Mouse (Mus musculus) heart, postnatal 14 days (tissue): ENCODE data around the gene Chst11. TPM values are rescaled to one million over a fixed set of nuclear protein-coding genes. Genes with fewer than 3 reads are reported as not detected.

Experiments used
- DNase-seq, 2 experiments: peaks; one replicate each; pipeline ENCODE4 v3.0.0; 2021 to 2022
- intact Hi-C: fragments of 180-260 bp; cut with DNase I; formaldehyde crosslinking; loops from one replicate; pipeline ENCODE4 v1.15.1; 2025
- total RNA-seq, 2 experiments: library from RNA; stranded (reverse); gene quantifications; 2 replicates each; pipeline ENCODE4 v1.2.3; 2021

Chst11 gene
- total RNA-seq, 2 experiments from 2014 or later, result 3.4 to 4.1 TPM

DNA sequence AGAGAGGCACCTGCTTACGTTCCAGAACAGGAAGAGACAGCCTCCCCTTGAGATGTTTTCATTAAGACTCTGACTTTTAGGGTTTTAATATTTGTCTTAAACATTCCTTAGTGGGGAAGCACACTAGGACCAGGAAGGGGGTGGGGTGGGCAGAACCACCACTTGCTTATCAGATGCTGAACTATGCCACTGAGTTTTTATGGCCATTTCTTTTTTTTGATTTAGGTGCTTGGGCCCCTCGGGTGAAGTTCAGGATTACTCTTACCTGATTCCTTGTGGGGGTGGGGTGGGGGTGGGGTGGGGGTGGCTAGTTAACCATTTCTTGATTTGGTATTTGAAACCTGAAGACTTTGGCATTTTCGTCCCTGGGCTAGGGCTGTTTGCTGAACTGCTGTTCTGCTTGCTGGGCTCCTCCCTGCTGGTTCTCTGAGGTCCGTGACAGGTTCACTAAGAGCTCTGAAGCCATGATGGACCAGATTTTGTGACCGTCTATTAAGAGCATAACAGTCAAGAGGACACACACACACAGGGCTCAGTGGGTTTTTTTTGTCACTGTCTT is 44.9 kb downstream of the Chst11 start:
- no peak for DNase-seq
- intact Hi-C loops, result loop anchor here (5.0 kb wide), 1 partner anchor 72 kb away; no protein-coding TSS in a partner anchor

DNA sequence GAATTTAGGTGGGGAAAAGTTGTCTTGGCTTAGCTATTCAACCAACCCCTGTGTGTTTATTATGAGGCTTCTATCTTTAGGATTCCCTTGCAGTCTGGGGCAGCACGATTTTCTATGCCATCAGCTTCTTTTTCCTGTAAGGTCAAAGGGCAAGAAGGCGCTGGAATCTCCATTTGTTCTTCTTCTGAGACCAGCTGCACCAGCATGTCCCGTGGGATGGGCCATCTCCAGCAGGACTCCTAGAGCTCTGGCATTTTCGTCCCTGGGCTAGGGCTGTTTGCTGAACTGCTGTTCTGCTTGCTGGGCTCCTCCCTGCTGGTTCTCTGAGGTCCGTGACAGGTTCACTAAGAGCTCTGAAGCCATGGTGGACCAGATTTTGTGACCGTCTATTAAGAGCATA is 45.6 kb downstream of the Chst11 start:
- intact Hi-C loops, result loop anchor here (5.0 kb wide), 1 partner anchor 71 kb away; no protein-coding TSS in a partner anchor
- DNase-seq, result no peak

- intact Hi-C loops, result loop anchor here (5.0 kb wide), 1 partner anchor 71 kb away; no protein-coding TSS in a partner anchor
- DNase-seq, result no peak
Observed at GRCm38 (mm10) chr10:83031561-83031960, 46.3 kb downstream of the Chst11 start.

GRCm38 (mm10) chr10:83032559-83032958 is 47.3 kb downstream of the Chst11 start:
- intact Hi-C loops, result loop anchor here (5.0 kb wide), 1 partner anchor 70 kb away; no protein-coding TSS in a partner anchor
- DNase-seq, result no peak

- intact Hi-C loops, result no loop called here
- DNase-seq, result no peak
Observed at GRCm38 (mm10) chr10:83036340-83037045, 51.2 kb downstream of the Chst11 start.

DNA sequence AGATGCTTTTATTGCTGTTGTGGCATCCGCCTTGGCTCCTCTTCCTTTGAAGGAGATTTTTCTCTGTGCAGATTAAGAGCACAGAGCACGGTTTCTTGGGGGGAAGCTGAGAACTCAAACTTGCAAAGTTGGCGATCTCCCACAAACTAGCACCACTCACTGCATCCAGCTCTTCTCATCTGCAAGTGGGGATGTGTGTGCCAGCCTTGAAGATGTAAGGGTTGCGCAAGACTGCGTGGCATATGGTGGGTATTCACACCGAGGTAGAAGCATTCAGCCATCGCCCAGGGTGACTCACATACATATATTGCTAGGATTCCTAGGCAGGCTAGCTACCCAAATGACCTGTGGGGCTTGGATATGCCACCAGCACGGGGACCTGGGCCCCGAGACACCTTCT is 52.9 kb downstream of the Chst11 start:
- intact Hi-C loops, result no loop called here
- DNase-seq, result no peak

GRCm38 (mm10) chr10:83039414-83039813 is 54.1 kb downstream of the Chst11 start:
- intact Hi-C loops, result no loop called here
- DNase-seq, result no peak

DNA sequence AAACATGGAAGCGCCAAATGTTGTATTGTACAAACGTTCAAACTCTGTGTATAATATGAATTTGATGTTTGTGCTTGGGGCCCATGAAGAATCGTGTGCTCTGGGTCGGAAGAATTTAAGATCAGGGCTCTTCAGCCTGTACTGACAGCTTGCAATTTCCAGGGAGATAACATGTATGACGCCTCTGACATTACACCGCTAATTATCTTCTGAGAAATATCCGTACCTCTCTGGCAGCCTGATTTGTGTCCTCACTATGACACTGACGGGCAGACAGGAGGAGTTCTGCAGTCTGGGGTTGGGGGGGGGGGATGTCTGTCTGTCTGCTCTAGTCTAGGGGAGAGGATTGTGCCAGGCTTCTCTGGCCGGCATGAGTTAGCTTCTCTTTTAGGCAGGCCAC is 56.6 kb downstream of the Chst11 start:
- intact Hi-C loops, result loop anchor here (2.0 kb wide), 1 partner anchor 57 kb away; the partner anchor contains the start of gene Chst11
- DNase-seq, result no peak

DNA sequence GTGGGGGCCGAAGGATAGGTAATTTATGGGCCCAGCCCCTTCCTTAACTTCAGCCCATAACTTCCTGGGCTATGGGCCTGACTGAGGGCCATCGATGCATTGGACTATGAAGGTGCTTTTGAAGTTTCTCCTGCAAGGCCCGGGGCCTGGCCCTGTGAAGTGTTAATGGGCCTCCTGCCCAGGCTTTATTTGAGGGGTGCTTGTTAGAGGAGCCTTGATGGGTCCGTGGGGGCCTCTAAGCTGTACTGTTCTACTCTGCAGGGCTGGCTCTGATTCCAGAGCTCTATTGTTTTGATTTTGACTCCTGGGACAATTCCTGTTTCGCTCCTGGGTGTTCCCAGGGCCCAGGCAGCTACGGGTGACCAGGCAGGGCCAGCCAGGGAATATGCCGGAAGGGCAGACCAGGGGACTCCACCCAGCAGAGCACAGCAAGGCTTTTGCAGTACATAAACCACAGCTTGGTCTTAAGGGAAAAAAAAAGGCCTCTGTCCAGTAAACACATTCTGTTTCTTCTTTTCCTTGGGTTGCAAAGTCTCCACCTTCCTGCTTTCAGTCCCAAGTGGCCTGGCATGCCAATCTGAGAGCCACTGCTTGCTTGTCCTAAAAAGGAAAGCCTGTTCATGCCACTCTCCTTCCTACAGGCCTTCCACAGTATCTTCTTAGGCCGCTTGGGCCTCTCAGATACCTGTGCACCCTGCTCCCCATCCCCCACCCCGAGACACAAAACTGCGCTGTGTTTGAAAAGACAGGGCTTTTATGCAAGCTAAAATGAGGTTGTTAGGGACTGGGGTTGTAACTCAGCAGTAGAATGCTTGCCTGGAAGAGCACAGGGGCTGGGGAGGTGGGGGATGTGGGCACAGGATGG is 57.5 kb downstream of the Chst11 start:
- peak; percentile 49 to 59 for DNase-seq
- intact Hi-C loops, result loop anchor here (2.0 kb wide), 1 partner anchor 58 kb away; the partner anchor contains the start of gene Chst11

DNA sequence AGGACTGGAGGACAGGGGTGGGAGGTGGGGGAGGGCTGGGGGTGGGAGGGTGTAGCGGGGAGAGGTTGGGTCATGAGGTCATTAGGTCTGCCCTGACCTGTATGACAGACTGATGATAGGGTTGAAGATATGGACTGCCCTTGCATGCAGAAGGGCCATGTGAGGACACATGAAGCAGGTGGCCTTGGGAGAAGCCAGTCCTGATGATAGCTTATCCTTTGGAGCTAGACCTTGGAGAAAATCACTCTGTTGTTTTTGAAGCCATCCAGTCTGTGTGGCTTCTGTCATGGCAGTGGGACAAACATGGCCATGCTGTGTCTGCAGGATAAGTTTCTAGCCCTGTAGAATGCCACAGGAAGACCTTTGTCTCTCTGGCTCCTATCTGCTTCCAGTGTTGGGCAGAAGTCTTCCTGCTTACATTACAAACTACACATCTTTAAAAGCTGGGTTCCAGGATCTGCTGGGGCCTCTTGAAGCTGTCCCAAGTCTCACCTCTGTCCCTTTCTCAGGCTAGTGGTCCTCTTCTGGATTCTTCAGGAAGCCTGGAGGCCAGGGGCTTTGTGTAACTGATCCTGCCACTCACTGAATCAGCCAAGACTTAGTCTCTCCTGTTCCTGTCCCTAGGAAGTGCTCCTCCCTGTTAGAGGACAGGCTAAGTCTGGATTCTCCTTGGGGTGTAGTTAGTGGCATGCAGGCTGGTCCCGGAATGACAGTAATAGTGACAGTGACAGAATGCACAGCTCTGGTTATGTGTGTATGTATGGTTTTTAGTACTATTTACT is 58.4 kb downstream of the Chst11 start:
- no peak for DNase-seq
- intact Hi-C loops, result loop anchor here (2.0 kb wide), 1 partner anchor 59 kb away; the partner anchor contains the start of gene Chst11

DNA sequence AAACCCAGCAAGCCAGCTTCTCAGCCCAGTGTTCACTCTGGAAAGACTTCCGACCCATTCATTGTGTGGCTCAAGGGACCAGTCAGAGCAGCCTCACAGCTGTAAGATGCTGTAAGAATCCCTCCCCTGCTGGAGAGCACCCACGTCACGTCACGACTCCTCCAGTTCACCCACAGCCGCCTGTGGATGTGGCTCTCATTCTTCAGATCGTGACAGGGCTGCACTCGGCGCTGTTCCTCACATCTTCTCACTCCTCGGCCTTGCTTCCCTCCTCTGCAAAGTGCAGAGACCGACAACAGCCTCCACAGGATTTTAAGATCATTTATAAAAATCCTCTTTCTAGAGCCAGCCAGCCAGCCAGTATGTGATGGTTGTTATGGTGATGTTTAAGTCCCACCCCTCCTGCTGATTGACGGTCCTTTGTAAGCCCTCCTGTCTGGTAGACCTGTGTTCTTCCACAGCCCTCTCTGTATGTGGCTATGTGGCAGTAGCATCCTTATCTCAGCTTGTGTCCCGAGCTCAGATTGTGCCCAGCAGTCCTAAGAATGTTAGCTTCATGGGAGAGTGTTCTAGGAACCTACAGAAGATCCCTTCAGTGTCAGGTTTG is 64.0 kb downstream of the Chst11 start:
- intact Hi-C loops, result no loop called here

GRCm38 (mm10) chr10:83053886-83054550 is 68.7 kb downstream of the Chst11 start:
- intact Hi-C loops, result no loop called here
- no peak for DNase-seq

More for the DNA sequence above, 64.0 kb downstream of the Chst11 start:
- DNase-seq, result no peak

GRCm38 (mm10) chr10:83056291-83056690 is 71.0 kb downstream of the Chst11 start:
- intact Hi-C loops, result no loop called here
- no peak for DNase-seq

GRCm38 (mm10) chr10:83056866-83057265 is 71.6 kb downstream of the Chst11 start:
- no peak for DNase-seq
- intact Hi-C loops, result no loop called here

- DNase-seq, result no peak
- intact Hi-C loops, result no loop called here
Observed at GRCm38 (mm10) chr10:83060066-83060782, 74.9 kb downstream of the Chst11 start.

- intact Hi-C loops, result no loop called here
- DNase-seq, result peak; percentile 44 to 46
Observed at GRCm38 (mm10) chr10:83062315-83062714, 77.0 kb downstream of the Chst11 start.

DNA sequence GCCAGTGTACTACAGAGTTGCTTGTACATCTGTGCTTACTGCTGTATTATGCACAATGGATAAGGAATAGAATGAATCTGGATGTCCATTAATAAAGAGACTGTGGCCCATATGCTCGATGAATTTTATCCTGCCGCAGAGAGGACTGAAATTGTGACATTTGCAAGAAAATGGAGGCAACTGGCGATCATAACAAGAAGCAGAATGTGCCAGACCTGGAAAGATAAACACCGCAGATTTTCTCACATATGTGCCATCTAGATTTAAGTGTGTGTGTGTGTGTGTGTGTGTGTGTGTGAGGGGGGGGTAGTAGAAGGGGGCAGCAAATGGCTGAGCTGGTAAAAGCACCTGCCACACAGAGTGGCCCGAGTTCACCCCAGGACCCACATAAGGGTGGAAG is 79.5 kb downstream of the Chst11 start:
- intact Hi-C loops, result no loop called here

DNA sequence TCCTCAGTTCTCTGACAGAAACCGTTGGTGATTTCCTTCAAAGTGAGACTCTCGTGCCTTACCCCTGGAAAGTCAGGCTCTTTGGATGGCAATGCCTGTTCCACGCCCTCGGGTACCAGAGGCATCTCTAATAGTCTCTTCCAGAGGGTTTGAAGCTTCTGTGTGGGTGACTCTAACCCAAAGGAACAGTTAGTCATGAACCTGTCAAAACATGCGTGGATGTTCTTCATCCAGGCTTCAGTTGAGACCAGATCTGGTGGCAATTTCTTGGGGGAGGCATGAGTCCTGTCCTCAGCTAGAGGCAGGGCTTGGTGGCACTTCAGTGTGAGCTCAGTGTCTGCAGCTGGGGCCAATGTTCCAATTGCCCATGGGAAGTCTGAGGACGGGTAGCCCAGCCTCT is 80.9 kb downstream of the Chst11 start:
- no peak for DNase-seq
- intact Hi-C loops, result no loop called here

More for the DNA sequence above, 79.5 kb downstream of the Chst11 start:
- DNase-seq, result no peak
